Mouse (Mus musculus) urinary bladder, postnatal 14 days (tissue): Measurements from ENCODE around the gene Ankfy1.
A peak's percentile ranks its signal among the peaks of the same experiment; 100 is the strongest.
"Not testable (repeated sequence)": the region's sequence is repeated elsewhere in the genome, so short reads cannot be mapped to it uniquely, and the experiment has no call there.

Source experiments
- DNase-seq: peaks from one replicate; pipeline ENCODE4 v3.0.0; 2021; ENCODE audit warnings: low spot score

Ankfy1 gene

DNA sequence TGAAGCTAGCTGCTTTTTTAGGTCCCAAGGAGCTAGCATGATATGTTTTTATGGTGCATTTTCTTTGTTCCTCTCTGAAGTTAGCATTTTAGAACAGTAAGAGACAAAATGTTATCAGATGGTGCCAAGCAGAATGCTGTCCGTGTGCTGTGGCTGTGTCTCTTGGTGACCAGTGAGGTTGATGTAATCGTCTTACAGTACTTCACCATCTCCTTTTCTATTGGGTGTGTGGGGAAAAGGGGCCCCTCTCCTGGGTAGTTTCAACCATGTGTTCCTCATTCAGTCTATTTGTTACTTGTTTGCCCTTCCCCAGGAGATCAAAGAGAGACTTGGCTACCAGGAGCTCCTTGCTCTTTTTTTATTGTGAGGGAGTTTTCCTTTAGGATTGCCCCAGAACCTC is 33.4 kb downstream of the Ankfy1 start:
- DNase-seq, result no peak

DNA sequence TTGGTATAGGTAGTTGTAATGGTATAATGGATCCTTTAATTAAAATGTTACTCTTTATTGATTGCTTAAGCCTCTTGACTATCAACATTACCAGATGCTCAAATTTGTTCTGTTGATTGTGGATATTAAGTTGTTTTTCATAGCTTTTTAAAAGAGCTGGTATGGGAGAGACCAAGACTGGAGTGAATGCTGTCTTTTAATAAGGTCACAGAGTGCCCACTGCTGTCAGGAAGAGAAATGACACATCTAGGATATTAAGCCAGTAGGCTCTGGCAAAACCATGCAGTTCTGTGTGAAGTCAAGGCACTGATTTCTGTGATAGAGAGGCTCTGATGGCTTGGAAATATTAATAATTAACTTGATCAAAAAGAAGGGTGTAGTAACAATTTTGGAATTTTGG is 34.1 kb downstream of the Ankfy1 start:
- DNase-seq, result no peak

DNA sequence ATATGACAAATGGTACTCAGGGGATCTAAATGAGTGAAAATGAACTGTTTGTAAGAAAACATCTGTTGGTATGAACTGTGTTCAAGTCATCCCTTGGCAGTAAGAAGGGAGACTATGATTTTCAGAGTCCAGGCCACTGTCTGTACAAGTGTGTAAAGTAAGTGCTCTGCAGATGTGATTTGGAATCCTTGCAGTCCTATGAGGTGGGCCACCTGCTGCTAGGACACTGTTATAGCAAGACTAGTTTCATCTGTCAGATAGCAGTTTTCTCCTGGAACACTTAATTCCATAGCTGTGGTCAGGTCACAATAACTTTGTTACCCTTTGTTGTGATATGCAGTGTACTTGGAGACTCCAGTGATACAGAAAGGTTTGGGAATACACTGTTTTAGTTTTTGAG is 36.2 kb downstream of the Ankfy1 start:
- no peak for DNase-seq

DNA sequence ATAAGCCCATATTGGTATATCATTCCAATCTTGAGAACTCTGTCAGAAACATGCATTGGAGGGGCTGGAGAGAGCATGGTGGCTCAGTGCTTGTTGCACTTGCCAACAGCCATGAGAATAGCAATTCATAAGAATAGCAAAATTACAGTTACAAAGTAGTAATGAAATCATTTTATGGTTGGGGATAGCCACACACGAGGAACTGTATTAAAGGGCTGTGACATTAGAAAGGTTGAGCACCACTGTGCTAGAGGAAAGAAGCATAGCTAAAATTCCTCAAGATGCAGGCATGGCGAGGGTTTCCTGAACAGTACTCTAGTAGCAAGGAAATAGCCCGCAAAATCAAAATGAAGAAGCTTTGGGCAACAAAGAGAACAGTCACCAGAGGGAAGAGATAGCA is 43.9 kb downstream of the Ankfy1 start:
- DNase-seq, result no peak

DNA sequence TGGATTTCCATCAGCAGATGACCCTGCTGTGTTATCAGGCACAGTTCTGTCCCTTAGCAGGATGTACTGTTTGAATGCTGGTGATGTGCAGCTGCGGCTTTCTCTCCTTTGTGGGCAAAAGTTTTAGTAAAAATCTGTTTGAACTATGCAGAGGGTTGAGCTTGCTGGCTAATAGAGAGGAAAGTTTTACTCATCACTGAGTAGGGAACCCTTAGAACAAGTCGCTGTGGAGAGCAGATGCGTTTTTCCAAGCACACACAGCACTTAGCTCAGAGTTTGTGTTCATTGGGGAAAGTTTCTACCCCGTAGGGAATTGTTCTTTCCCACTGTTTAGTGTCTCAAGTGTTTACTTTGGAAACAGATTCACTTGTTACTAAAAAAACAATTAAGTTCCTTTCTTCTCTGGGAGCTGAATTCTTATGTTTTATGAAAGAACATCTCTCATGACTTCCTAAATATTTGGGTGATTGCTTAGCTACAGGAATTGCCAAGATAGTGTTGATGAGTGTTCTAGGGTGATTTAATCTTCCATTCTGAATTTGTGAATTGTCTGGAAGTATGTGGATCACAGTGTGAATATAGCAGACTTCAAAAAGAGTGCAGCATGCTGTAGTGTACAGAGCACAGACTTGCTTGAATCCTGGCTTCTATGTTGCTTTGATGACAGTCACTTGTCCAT is 45.2 kb downstream of the Ankfy1 start:
- no peak for DNase-seq

DNA sequence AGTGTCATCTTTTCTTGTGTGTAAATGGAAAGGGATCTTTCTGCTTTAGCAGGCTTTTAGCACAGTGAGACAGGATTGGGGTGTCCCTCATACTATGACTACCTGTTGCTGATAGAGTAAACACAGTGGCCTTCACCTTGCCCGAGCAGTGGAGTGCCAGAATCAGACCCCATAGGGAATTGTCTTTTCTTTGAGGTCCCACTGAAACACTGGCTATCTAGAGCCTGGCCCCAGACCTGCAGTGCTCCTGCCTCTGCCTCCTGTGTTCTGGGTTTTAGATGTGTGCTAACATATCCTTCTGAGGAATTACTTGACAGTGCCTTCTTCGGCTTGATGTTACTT is 45.7 kb downstream of the Ankfy1 start:
- no peak for DNase-seq

DNA sequence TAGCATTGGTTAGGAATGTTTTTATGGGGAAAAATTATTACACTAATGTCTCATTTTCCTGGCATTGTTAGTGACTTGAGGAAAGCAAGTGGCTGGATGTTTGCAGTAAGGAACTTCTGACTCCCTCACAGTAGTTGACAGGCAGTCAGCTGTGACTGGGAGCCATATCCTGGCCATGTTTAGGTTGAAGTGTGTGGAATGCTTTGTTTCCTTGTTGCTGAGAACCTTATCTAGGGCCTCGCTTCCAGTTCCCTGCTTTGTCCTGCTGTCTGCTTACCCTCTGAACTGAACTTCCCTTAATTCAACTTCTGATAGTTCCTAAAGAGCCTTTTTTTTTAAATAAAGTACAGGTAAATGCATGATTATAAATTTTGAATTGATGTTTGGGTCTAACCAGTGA is 46.5 kb downstream of the Ankfy1 start:
- DNase-seq, result no peak

DNA sequence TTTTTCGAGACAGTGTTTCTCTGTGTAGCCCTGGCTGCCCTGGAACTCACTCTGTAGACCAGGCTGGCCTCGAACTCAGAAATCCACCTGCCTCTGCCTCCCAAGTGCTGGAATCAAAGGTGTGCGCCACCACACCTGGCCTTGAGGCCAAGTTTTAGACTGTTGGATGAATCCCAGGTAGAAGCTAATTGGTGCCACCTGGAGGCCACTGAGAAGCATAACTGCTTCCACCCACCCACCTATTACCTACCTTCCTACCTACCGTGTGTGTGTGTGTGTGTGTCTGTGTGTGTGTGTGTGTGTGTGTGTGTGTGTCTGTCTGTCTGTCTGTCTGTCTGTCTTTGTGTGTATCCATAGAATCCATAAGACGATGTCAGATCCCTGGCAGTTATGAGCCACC is 47.7 kb downstream of the Ankfy1 start:
- DNase-seq, result peak; percentile 15

DNA sequence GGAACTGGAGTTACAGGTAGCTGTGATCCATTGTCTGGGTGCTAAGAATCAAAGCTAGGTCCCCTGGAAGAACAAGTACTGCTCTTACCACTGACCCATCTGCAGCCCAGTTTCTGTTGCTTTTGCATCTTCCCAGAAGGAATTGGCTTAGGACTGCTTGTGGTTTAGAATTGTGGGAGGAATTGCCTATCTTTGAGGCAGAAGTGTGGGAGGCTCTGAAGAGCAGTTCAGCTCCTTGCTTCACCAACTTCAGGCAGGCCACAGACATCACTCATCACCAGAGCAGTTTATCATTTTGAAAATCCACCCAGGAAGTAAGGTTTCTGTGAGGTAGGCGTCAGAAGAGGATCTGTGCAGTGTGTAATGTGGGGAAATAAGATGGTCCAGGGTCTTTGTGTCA is 49.2 kb downstream of the Ankfy1 start:
- DNase-seq, result no peak

DNA sequence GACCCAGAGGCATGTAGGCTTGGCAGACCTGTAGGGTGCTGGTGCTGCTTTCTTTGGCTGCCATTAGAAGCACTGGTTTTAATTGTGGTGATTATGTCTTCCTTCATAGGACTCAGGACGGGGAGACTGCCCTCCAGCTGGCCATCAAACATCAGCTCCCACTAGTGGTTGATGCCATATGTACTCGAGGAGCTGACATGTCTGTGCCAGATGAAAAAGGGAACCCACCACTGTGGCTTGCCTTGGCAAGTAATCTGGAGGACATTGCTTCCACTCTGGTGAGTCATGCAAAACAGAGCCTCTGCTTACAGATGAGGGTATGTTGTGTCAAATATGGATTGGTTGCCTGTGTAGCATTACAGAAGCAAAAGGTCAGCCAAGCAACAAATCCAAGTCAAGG is 62.1 kb downstream of the Ankfy1 start:
- no peak for DNase-seq

DNA sequence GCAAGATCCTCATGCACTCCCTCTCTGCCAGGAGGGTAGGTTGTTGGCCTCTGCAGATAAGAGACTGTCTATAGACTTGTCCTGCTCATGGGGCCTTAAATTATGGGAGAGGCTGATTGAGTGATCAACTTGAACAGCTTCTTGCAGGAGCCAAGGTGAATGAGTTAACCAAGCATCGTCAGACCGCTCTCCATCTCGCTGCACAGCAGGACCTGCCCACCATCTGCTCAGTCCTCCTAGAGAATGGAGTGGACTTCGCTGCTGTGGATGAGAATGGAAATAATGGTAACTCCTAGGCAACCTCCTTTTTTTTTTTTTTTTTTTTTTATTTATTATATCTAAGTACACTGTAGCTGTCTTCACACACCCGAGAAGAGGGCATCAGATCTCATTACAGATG is 68.5 kb downstream of the Ankfy1 start:
- no peak for DNase-seq

DNA sequence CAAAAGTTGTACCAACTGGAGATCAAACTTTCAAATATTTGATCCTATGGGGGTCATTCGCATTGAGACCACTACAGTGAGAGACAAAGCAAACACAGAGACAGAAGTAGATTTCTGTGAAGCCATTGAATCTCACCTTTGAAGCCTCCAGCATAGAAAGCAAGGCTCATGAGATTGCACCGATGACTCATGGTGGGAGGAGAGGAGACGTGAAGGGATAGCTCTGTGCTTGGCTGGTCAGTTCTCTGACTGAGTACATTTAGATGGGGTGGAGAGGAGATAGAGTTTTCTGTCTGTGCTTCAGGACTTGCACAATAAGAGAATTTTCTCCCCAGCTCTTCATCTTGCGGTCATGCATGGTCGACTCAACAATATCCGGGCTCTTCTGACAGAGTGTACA is 69.8 kb downstream of the Ankfy1 start:
- DNase-seq, result no peak

DNA sequence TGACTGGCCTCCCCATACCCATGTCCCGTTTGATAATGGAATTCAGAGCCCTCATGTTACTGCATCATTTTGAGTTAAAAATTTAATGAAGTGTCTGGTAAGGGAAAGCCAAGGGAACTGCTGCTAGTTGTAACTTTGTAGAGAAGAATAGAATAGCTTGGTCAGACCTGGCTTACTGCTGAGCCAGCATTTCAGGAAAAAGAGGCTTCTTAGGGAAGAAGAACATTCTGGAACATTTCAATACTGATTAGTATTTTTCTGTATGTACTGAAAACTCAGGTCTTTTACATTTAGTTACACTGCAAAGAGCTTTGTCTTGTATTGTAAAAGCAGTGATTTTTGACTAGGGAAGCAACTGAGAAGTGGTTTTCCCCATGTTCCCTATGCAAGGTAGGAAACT is 71.0 kb downstream of the Ankfy1 start:
- DNase-seq, result no peak

DNA sequence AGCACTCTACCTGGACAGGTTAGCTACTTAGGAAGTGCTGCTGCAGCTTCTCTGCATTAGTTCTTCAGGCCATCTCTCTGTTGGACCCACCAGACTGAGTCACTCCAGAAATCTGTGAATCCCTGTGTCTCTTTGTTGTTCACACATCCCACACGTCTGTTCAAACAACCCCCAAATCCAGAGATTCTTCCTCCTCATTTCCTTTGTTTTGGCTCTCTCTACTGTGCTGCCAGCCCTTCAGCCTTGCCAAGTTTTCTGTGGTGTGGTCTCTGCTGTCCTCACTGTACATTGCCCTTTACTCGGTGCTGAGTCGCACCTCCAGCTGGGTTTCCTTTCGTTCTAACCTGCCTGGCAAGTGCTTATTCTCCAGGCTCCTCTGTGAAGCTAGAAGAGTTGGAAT is 74.5 kb downstream of the Ankfy1 start:
- no peak for DNase-seq

DNA sequence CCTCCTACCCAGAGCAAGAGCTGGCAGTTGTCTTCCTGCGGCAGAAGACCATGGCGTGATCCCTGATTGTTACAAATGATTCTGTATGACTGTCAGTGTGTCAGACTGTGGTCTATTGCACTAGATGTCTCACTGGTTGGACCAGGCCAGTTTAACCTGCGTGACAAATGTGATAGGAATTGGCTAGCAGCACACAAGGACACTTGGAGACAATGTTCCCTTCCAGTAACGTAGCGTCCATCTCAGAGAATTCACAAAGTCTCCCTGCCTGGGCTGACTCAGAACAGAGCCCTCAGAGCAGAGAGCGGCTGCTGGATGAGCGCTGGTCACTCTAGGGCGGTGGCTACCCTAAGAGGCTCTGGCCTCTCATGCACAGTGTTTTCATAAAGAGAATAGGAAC is 77.9 kb downstream of the Ankfy1 start:
- no peak for DNase-seq

DNA sequence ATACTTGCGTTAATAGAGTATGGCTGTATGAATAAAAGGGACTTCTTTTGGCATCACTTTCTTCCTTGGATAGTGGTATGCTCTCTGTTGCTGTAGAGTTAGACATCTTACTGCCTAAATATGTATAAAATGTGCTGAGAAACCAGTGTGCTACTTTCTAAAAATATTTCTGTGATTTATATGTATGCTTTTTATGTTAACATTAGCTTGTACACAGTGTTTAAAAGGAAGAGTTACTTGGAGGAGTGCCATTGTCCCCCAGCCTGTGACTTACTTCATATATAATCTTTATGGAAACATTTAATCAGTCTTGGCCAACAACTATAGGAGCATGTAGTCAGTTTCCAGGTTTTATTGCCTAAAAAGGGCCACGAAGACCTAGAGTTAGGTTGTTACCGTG is 79.3 kb downstream of the Ankfy1 start:
- no peak for DNase-seq

DNA sequence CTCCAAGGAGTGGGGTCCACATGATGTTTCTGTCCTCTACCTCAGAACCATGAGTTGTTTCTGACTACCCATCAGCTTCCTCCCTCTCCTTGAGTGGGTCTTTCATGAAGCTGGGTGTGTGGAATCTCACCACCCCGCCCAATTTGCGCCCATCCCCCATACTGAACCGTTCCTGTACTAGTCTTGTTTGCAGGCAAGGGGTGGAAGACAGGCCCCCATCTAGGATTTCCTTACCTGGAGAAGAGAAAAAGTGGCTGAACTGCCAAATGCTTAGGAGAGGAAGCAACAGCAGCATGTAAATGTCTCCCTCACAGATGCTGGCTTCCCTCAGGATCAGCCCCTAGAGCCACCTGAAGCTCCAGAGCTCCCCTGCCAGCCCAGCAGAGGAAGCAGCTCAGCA is 80.5 kb downstream of the Ankfy1 start:
- DNase-seq, result no peak

DNA sequence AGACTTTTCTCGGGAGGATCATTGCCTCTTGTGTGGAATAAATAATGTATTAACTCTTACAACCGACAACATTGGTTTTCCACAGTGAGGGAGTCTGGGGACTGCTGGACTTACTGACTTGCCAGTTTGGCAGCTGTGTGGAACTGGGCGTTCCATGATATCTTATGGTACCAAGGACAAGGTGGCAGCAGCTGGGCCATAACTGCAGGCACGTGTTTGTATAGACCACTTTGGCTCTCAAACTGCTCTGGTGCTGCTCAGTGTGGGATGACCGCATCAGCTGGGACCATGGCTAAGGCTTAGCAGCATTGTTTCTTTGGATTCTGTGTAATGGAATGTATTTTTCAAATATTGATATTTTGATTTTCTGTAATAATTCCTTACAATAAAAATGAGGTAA is 81.0 kb downstream of the Ankfy1 start:
- DNase-seq, result no peak

DNA sequence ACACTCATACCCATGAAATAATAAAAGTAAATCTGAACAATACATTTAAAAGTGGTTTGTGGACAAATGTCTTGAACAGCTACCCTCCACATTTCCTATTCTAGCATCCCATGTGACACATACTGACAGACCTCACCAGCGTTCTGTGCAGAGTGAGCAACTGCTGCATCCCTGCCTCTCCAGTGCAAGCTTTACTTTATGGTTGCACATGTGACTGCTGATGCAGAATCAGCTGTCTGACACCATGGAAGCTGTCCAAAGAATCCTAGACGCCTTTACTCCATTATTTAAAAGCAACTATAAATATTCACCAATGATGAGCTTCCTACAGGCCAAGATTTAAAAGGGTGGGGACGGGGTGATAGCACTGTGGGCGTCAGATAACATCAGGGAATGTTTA is 81.7 kb downstream of the Ankfy1 start:
- no peak for DNase-seq

DNA sequence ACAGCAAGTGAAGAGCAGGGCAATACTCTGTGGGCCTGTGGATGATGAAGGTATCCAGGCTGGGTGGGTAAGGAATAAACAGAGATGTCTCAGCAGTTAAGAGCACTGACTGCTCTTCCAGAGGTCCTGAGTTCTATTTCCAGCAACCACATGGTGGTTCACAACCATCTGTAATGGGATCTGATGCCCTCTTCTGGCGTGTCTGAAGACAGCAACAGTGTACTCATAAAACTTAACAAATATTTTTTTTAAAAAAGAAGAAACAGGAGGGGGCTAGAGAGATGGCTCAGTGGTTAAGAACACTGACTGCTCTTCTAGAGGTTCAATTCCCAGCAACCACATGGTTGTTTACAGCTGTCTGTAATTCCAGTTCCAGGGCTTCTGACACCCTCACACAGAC is 82.8 kb downstream of the Ankfy1 start:
- not testable (repeated sequence) for DNase-seq

DNA sequence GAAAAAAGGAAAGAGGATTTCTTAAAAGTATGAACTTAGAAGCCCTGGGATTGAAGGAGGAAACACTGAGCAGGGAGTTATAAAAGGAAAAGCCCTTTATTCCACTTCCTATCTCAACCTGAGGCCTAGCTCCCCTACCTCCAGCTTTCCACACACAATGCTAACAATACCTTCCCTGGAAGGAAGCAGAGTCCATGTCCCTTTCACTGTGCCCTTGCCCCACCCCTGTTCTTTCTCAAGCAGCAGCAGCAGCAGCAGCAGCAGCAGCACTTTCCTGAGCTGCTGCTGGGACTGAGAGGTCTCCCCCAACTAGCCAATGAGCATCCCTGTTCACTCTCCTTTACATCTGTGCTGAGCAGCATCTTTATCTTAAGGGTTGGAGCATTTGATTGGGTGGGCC is 89.2 kb downstream of the Ankfy1 start:
- no peak for DNase-seq

DNA sequence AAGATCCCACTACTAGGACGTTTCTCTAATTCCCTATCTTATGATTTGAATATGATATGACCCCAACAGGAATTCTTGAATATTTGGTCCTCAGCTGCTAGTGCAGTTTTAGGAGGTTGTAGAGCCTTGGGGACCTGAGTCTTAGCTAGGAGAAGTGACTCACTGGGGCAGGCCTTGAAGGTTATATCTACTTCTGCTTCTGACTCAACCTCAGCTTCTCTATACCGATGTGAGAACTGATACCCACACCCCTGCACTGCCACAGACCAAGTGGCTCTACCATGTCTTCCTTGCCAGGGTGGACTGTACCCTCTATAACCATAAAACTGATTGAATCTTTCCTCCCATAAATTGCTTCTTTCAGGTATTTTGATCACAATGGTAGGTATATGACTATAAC is 92.3 kb downstream of the Ankfy1 start:
- no peak for DNase-seq

DNA sequence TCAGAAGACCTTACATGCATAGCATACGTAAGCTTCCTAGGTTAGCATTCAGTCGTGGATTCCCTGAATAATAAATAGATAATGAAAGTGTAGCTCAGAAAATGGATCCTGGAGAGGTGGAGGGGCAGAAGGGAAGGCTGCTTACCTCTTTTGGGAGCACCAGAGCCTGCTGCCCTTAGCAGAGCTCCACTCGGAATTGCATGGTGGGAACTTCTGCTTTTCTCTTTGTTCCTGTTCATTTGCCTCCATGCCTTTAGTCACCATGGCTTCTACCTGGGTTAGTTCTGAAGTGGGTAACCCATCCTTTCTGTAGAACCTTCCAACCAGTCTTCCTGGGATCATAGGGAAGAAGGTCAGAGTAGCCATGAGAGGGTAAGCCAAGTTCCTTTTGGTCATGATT is 92.7 kb downstream of the Ankfy1 start:
- DNase-seq, result no peak

DNA sequence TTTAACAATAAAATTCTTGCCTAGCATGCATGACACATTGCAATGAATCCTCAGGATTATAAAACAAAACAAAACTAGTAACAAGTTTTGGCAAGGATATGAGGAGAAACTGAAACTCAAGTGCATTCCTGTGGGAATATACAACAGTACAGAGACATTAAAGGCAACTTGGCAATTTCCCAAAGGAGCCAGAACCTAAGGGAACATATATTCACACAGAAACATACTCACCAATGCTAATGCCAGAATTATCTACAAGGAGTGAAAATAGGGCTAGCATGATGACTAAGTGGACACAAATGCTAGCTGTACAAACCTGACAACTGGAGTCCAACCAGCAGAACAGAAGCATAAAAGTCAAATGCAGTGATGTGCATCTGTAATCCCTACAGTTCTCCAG is 102.2 kb downstream of the Ankfy1 start:
- DNase-seq, result no peak

DNA sequence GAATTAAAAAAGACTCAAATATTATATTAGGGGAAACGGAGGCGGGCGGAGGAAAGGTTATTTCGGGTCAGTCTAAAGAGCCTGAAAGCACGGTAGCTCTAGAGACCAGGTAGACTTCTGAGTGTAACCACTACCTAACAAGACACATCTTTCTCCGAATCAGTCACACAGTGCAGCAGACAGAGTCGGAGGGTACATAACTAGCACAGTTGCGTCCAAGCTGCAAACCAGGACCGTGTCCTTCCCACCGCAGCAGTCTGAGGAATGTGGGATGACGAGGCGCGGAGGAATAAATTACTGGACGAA is 105.3 kb downstream of the Ankfy1 start:
- no peak for DNase-seq
